Mouse (Mus musculus) liver, adult 2 months (tissue): ENCODE data around the gene Cdk19.

ENCODE experiments used
- CTCF ChIP-seq: fragments of 200-500 bp; IDR thresholded peaks from 2 replicates; pipeline ENCODE4 v1.5.1; 2011; ENCODE audit warnings: low read depth, low read length, control low read depth
- POLR2A ChIP-seq: fragments of 200-500 bp; IDR thresholded peaks from 2 replicates; pipeline ENCODE4 v1.6.1; 2011; ENCODE audit warnings: low read length, control low read depth; ENCODE audit not compliant: insufficient read depth; ENCODE audit errors: extremely low read depth

- TF ChIP-seq CTCF (no peak), POLR2A (no peak)
These were observed 104.5 kb downstream of the Cdk19 start for GRCm38 (mm10) chr10:40443806-40444357.
